Mouse (Mus musculus): ENCODE results near the gene Rita1. TPM values are rescaled to one million over a fixed set of nuclear protein-coding genes. Genes with fewer than 3 reads are reported as not detected.

Gene Rita1
- polyA plus RNA-seq, 1 experiment from 2014 or later = 9.3 TPM

- Histone ChIP-seq H3K9me3 (ENCODE audit: control insufficient read depth, low read length) (no peaks in the 10 kb centered on the region), H3K27ac (ENCODE audit: low read depth, low read length) (no peak overlapping the region), H3K36me3 (ENCODE audit: control insufficient read depth, insufficient read depth, low read length) (no peaks in the 10 kb centered on the region), H3K4me2 (replicated peaks; ENCODE audit: low read depth, low read length) (peak overlapping the region; percentile 80), H3K9ac (ENCODE audit: low read depth, low read length) (no peak overlapping the region; the same call in 1 of the 2 replicates), H3K27me3 (ENCODE audit: control insufficient read depth, insufficient read depth, low read length) (no peaks in the 10 kb centered on the region), H3K4me1 (replicated peaks; ENCODE audit: control insufficient read depth, insufficient read depth, low read length) (peaks cover 5% of the 10 kb centered on the region), H3K4me3 (ENCODE audit: low read depth, low read length) (peak overlapping the region; percentile 58)
- DNase-seq (ENCODE audit: low spot score) (peak; percentile 28), ATAC-seq (ENCODE audit: low FRiP score) (no peak)
- WGBS = 37% methylated on average over 9 of the region's 9 CpGs
These were observed 24.8 kb downstream of the Rita1 start for GRCm38 (mm10) chr5:120587616-120587926.

GRCm38 (mm10) chr5:120586741-120587615 lies 25.4 kb downstream of the Rita1 start:
- no peak for ATAC-seq (ENCODE audit: low FRiP score)

GRCm38 (mm10) chr5:120584968-120585367 lies 27.4 kb downstream of the Rita1 start:
- 44% methylated on average over 15 of the region's 15 CpGs for WGBS
- Histone ChIP-seq H3K4me2 (replicated peaks; ENCODE audit: low read depth, low read length) (no peak overlapping the region), H3K27ac (ENCODE audit: low read depth, low read length) (no peak overlapping the region), H3K9ac (ENCODE audit: low read depth, low read length) (no peak overlapping the region), H3K4me3 (ENCODE audit: low read depth, low read length) (no peak overlapping the region), H3K9me3 (ENCODE audit: control insufficient read depth, low read length) (no peaks in the 10 kb centered on the region), H3K4me1 (replicated peaks; ENCODE audit: control insufficient read depth, insufficient read depth, low read length) (peaks cover 5% of the 10 kb centered on the region), H3K36me3 (ENCODE audit: control insufficient read depth, insufficient read depth, low read length) (no peaks in the 10 kb centered on the region), H3K27me3 (ENCODE audit: control insufficient read depth, insufficient read depth, low read length) (no peaks in the 10 kb centered on the region)
- ATAC-seq (ENCODE audit: low FRiP score) = no peak
- peak; percentile 30 for DNase-seq (ENCODE audit: low spot score)

More at GRCm38 (mm10) chr5:120586741-120587615, 25.4 kb downstream of the Rita1 start:
- Histone ChIP-seq H3K4me2 (replicated peaks; ENCODE audit: low read depth, low read length) (peak overlapping the region; percentile 80), H3K4me3 (ENCODE audit: low read depth, low read length) (no peak overlapping the region; the same call in 1 of the 2 replicates), H3K9me3 (ENCODE audit: control insufficient read depth, low read length) (no peaks in the 10 kb centered on the region), H3K4me1 (replicated peaks; ENCODE audit: control insufficient read depth, insufficient read depth, low read length) (peaks cover 5% of the 10 kb centered on the region), H3K27me3 (ENCODE audit: control insufficient read depth, insufficient read depth, low read length) (no peaks in the 10 kb centered on the region), H3K36me3 (ENCODE audit: control insufficient read depth, insufficient read depth, low read length) (no peaks in the 10 kb centered on the region), H3K27ac (ENCODE audit: low read depth, low read length) (no peak overlapping the region), H3K9ac (ENCODE audit: low read depth, low read length) (no peak overlapping the region)
- no peak for DNase-seq (ENCODE audit: low spot score)
- WGBS = 14% methylated on average over 17 of the region's 17 CpGs

- Histone ChIP-seq H3K4me2 (replicated peaks; ENCODE audit: low read depth, low read length) (no peak overlapping the region), H3K4me3 (ENCODE audit: low read depth, low read length) (no peak overlapping the region), H3K27me3 (ENCODE audit: control insufficient read depth, insufficient read depth, low read length) (no peaks in the 10 kb centered on the region), H3K9ac (ENCODE audit: low read depth, low read length) (no peak overlapping the region), H3K9me3 (ENCODE audit: control insufficient read depth, low read length) (no peaks in the 10 kb centered on the region), H3K27ac (ENCODE audit: low read depth, low read length) (no peak overlapping the region), H3K36me3 (ENCODE audit: control insufficient read depth, insufficient read depth, low read length) (no peaks in the 10 kb centered on the region), H3K4me1 (replicated peaks; ENCODE audit: control insufficient read depth, insufficient read depth, low read length) (peaks cover 11% of the 10 kb centered on the region)
- ATAC-seq (ENCODE audit: low FRiP score) (no peak), DNase-seq (ENCODE audit: low spot score) (no peak)
- WGBS = 93% methylated on average over 4 of the region's 4 CpGs
These were observed 28.9 kb downstream of the Rita1 start for GRCm38 (mm10) chr5:120583511-120583910.

- H3K4me3 ChIP-seq (ENCODE audit: low read depth, low read length) = no peak overlapping the region
- WGBS = 81% methylated on average over 9 of the region's 9 CpGs
- ATAC-seq (ENCODE audit: low FRiP score) = no peak
- peaks cover 8% of the 10 kb centered on the region; the same call in 1 of the 2 replicates for H3K4me1 ChIP-seq (replicated peaks; ENCODE audit: control insufficient read depth, insufficient read depth, low read length)
- H3K27me3 ChIP-seq (ENCODE audit: control insufficient read depth, insufficient read depth, low read length) = no peaks in the 10 kb centered on the region
- H3K9me3 ChIP-seq (ENCODE audit: control insufficient read depth, low read length) = no peaks in the 10 kb centered on the region
- H3K9ac ChIP-seq (ENCODE audit: low read depth, low read length) = no peak overlapping the region
- H3K4me2 ChIP-seq (replicated peaks; ENCODE audit: low read depth, low read length) = no peak overlapping the region
- no peaks in the 10 kb centered on the region for H3K36me3 ChIP-seq (ENCODE audit: control insufficient read depth, insufficient read depth, low read length)
- no peak overlapping the region for H3K27ac ChIP-seq (ENCODE audit: low read depth, low read length)
- DNase-seq (ENCODE audit: low spot score) = no peak
These were observed 30.4 kb downstream of the Rita1 start for GRCm38 (mm10) chr5:120582002-120582401.

- no peak for DNase-seq (ENCODE audit: low spot score)
- no peaks in the 10 kb centered on the region for H3K27me3 ChIP-seq (ENCODE audit: control insufficient read depth, insufficient read depth, low read length)
- no peaks in the 10 kb centered on the region for H3K36me3 ChIP-seq (ENCODE audit: control insufficient read depth, insufficient read depth, low read length)
- H3K9me3 ChIP-seq (ENCODE audit: control insufficient read depth, low read length) = no peaks in the 10 kb centered on the region
- no peak overlapping the region for H3K27ac ChIP-seq (ENCODE audit: low read depth, low read length)
- 88% methylated on average over 26 of the region's 26 CpGs for WGBS
- no peak overlapping the region for H3K4me2 ChIP-seq (replicated peaks; ENCODE audit: low read depth, low read length)
- H3K9ac ChIP-seq (ENCODE audit: low read depth, low read length) = no peak overlapping the region
- ATAC-seq (ENCODE audit: low FRiP score) = no peak
- peaks cover 7% of the 10 kb centered on the region; the same call in 1 of the 2 replicates for H3K4me1 ChIP-seq (replicated peaks; ENCODE audit: control insufficient read depth, insufficient read depth, low read length)
- H3K4me3 ChIP-seq (ENCODE audit: low read depth, low read length) = no peak overlapping the region
These were observed 32.3 kb downstream of the Rita1 start for GRCm38 (mm10) chr5:120579898-120580626.

GRCm38 (mm10) chr5:120579211-120579897 lies 33.0 kb downstream of the Rita1 start:
- Histone ChIP-seq H3K4me3 (ENCODE audit: low read depth, low read length) (no peak overlapping the region), H3K4me2 (replicated peaks; ENCODE audit: low read depth, low read length) (no peak overlapping the region), H3K27me3 (ENCODE audit: control insufficient read depth, insufficient read depth, low read length) (no peaks in the 10 kb centered on the region), H3K27ac (ENCODE audit: low read depth, low read length) (no peak overlapping the region), H3K36me3 (ENCODE audit: control insufficient read depth, insufficient read depth, low read length) (no peaks in the 10 kb centered on the region), H3K4me1 (replicated peaks; ENCODE audit: control insufficient read depth, insufficient read depth, low read length) (peaks cover 5% of the 10 kb centered on the region; the same call in 1 of the 2 replicates), H3K9ac (ENCODE audit: low read depth, low read length) (no peak overlapping the region), H3K9me3 (ENCODE audit: control insufficient read depth, low read length) (no peaks in the 10 kb centered on the region)
- peak; percentile 22 for DNase-seq (ENCODE audit: low spot score)
- ATAC-seq (ENCODE audit: low FRiP score) = no peak
- 63% methylated on average over 26 of the region's 26 CpGs for WGBS

- Histone ChIP-seq H3K4me1 (replicated peaks; ENCODE audit: control insufficient read depth, insufficient read depth, low read length) (peaks cover 5% of the 10 kb centered on the region; the same call in 1 of the 2 replicates), H3K36me3 (ENCODE audit: control insufficient read depth, insufficient read depth, low read length) (no peaks in the 10 kb centered on the region), H3K9ac (ENCODE audit: low read depth, low read length) (no peak overlapping the region), H3K27me3 (ENCODE audit: control insufficient read depth, insufficient read depth, low read length) (no peaks in the 10 kb centered on the region), H3K9me3 (ENCODE audit: control insufficient read depth, low read length) (no peaks in the 10 kb centered on the region), H3K4me2 (replicated peaks; ENCODE audit: low read depth, low read length) (no peak overlapping the region), H3K27ac (ENCODE audit: low read depth, low read length) (peak overlapping the region; percentile 21; the same call in 1 of the 2 replicates), H3K4me3 (ENCODE audit: low read depth, low read length) (no peak overlapping the region)
- DNase-seq (ENCODE audit: low spot score) = peak; percentile 30
- no peak for ATAC-seq (ENCODE audit: low FRiP score)
- WGBS = 57% methylated on average over 12 of the region's 12 CpGs
These were observed 33.8 kb downstream of the Rita1 start for GRCm38 (mm10) chr5:120578504-120579081.
